Mouse (Mus musculus) spleen, adult 2 months (tissue): ENCODE data around the gene Fam71f2.

Source experiments
- CTCF ChIP-seq: fragments of 200-500 bp; IDR thresholded peaks from 2 replicates; pipeline ENCODE4 v1.5.1; 2011; ENCODE audit warnings: mild to moderate bottlenecking, inconsistent platforms; ENCODE audit not compliant: insufficient read depth, insufficient read length, insufficient replicate concordance; ENCODE audit errors: extremely low read depth
- POLR2A ChIP-seq: fragments of 200-500 bp; IDR thresholded peaks from 2 replicates; pipeline ENCODE4 v1.6.1; 2011; ENCODE audit warnings: low read depth, low read length, inconsistent platforms

DNA sequence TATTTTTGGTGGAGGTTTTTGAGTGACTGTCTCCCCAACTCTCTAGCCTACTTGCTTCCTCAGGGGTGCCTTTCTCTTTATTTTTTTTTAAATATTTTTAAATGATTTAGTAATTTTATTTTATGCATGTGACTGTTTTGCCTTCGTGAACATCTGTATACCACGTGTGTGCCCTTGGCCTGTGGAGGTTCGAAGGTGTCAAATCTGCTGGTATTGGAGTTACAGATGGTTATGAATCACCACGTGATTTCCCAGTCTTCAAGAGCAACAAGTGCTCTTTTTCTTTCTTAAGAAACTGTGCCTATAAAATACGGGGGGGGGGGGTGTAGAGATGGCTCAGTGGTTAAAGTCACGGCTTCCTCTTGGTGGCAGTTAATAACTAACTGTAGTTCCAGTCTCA is 42.2 kb downstream of the Fam71f2 start:
- TF ChIP-seq POLR2A (no peak), CTCF (no peak)
